Comparison of ENCODE assay signal across 13 mouse cellular contexts in genomic region chr2:67107274-67107673, GRCm38 (mm10).
"Had no signal": no experiment of that assay in that cellular context is flagged by ENCODE, and none has a peak within 500 bp of the region (broad histone marks: within the 10 kb centered on the region; RNA-seq: fewer than 3 reads in every experiment).

No protein-coding gene starts in this region.

- DNase-seq: kidney, adult 18-20 months; kidney, postnatal 10 days; left cerebral cortex, postnatal 4 days; lung, adult 18-20 months; lung, postnatal 36 days; retina, postnatal 1 day; right cerebral cortex, postnatal 4 days; spleen, adult 18-20 months; thymus, postnatal 4 days had no signal

- H3K4me3 ChIP-seq: limb, embryonic 13.5 days; midbrain, embryonic 13.5 days; neural tube, embryonic 13.5 days had no signal

- H3K4me1 ChIP-seq: limb, embryonic 13.5 days; midbrain, embryonic 13.5 days; neural tube, embryonic 13.5 days had no signal

- H3K27me3 ChIP-seq: limb, embryonic 13.5 days; midbrain, embryonic 13.5 days; neural tube, embryonic 13.5 days had no signal

- H3K4me2 ChIP-seq: limb, embryonic 13.5 days; midbrain, embryonic 13.5 days; neural tube, embryonic 13.5 days had no signal

- H3K36me3 ChIP-seq: limb, embryonic 13.5 days; midbrain, embryonic 13.5 days; neural tube, embryonic 13.5 days had no signal

- H3K9ac ChIP-seq: limb, embryonic 13.5 days; liver, embryonic 14.5 days; midbrain, embryonic 13.5 days; neural tube, embryonic 13.5 days had no signal

- H3K9me3 ChIP-seq: limb, embryonic 13.5 days; midbrain, embryonic 13.5 days; neural tube, embryonic 13.5 days had no signal

- ATAC-seq: midbrain, embryonic 13.5 days had no signal

- H3K27ac ChIP-seq: limb, embryonic 13.5 days; liver, embryonic 14.5 days; midbrain, embryonic 13.5 days; neural tube, embryonic 13.5 days had no signal
